Mouse (Mus musculus) heart, adult 2 months (tissue): ENCODE data around the gene Fuca2. TPM values are rescaled to one million over a fixed set of nuclear protein-coding genes. Genes with fewer than 3 reads are reported as not detected.

Experiments used
- DNase-seq, 2 experiments: peaks; one replicate each; pipeline ENCODE4 v3.0.0; 2021
- H3K27ac ChIP-seq: fragments of 200-600 bp; 2 replicates; pipeline ENCODE4 v1.8.1; 2022
- H3K27me3 ChIP-seq: fragments of 200-500 bp; 2 replicates; pipeline ENCODE4 v1.6.1; 2012; ENCODE audit warnings: mild to moderate bottlenecking, low read length, inconsistent platforms, mixed read lengths; ENCODE audit not compliant: control insufficient read depth, insufficient read depth
- H3K36me3 ChIP-seq: fragments of 200-500 bp; 2 replicates; pipeline ENCODE4 v1.6.1; 2012; ENCODE audit warnings: low read length, inconsistent platforms; ENCODE audit not compliant: control insufficient read depth, insufficient read depth
- H3K4me1 ChIP-seq: fragments of 200-500 bp; 2 replicates; pipeline ENCODE4 v1.6.1; 2011; ENCODE audit warnings: low read length; ENCODE audit not compliant: control insufficient read depth, insufficient read depth
- H3K4me3 ChIP-seq: fragments of 200-600 bp; 2 replicates; pipeline ENCODE4 v1.8.1; 2022
- H3K79me2 ChIP-seq: fragments of 200-500 bp; replicated peaks from 2 replicates; pipeline ENCODE4 v1.6.1; 2012; ENCODE audit warnings: mild to moderate bottlenecking, inconsistent platforms, low read length, moderate library complexity, mixed read lengths; ENCODE audit not compliant: control insufficient read depth, insufficient read depth
- H3K9ac ChIP-seq: fragments of 200-500 bp; 2 replicates; pipeline ENCODE4 v1.6.1; 2012; ENCODE audit warnings: low read depth, mild to moderate bottlenecking, control low read depth, inconsistent platforms, low read length, mixed read lengths
- CTCF ChIP-seq: fragments of 200-600 bp; IDR thresholded peaks from 2 replicates; pipeline ENCODE4 v1.8.1; 2022; ENCODE audit warnings: antibody characterized with exemption, mild to moderate bottlenecking, moderate library complexity
- EP300 ChIP-seq: fragments of 200-500 bp; IDR thresholded peaks from 2 replicates; pipeline ENCODE4 v1.6.1; 2011; ENCODE audit warnings: low read depth, low read length, control low read depth; ENCODE audit not compliant: insufficient read depth
- POLR2A ChIP-seq: fragments of 200-500 bp; IDR thresholded peaks from 2 replicates; pipeline ENCODE4 v1.6.1; 2011; ENCODE audit warnings: mild to moderate bottlenecking, low read depth, low read length, control low read depth; ENCODE audit not compliant: insufficient read depth
- WGBS: fragments of 180-500 bp; shearing (Covaris S2); methylation state at CpG from one replicate; pipeline ENCODE4 v1.1.7; 2018; 5-methylcytosine and 5-hydroxymethylcytosine counted together
- intact Hi-C: fragments of 180-260 bp; cut with DNase I; formaldehyde crosslinking; loops from one replicate; pipeline ENCODE4 v1.15.1; 2025
- polyA plus RNA-seq: library from polyadenylated mRNA; depleted of rRNA; stranded (reverse); fragments of >200 nt; gene quantifications from 2 replicates; pipeline ENCODE4 v1.2.3, GENCODE M21; 2012
- total RNA-seq, 2 experiments: library from RNA; stranded (reverse); gene quantifications; 2 replicates each; pipeline ENCODE4 v1.2.3; 2021

Gene Fuca2
- total and polyA plus RNA-seq, 3 experiments, result 86.2 to 207 (median 202) TPM

DNA sequence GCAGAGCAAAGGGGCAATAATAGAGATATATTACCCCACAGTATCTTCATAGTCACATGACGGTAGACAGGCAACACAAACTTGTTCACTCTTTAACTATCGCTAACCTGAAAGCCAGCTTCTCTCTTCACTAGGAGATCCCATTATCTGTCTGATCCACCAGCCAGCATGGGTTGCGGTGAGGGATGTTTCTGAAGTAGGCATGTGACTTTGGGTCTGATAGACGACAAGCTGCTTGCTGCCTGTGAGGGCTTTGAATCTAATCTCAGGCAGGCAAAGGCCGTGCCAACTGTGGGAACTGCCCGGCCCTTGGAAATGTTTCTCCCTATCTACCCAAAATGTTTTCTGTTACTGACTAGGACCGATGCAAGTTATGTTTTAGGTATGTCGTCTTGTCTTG, 3.0 kb downstream of the Fuca2 start:
- Histone ChIP-seq H3K4me1 (no peaks in the 10 kb centered on the region; the same call in none of the 2 replicates), H3K4me3 (peak overlapping the region; percentile 43), H3K36me3 (peaks cover 22% of the 10 kb centered on the region), H3K27me3 (no peaks in the 10 kb centered on the region), H3K9ac (peak overlapping the region; percentile 29; the same call in 1 of the 2 replicates), H3K27ac (peak overlapping the region; percentile 60), H3K79me2 (0 out of 2 replicates have a peak, but pooled peaks cover 2% of the 10 kb centered on the region)
- TF ChIP-seq POLR2A (no peak), EP300 (0 out of 2 replicates have a peak, but pooled peaks have one; percentile 55), CTCF (no peak)
- 54% methylated on average over 8 of the region's 8 CpGs for WGBS
- peak in 1 of 2 experiments; percentile 44 for DNase-seq
- intact Hi-C loops, result loop anchor here (2.0 kb wide), 1 partner anchor 28 kb away; the partner anchor contains the start of gene Phactr2

DNA sequence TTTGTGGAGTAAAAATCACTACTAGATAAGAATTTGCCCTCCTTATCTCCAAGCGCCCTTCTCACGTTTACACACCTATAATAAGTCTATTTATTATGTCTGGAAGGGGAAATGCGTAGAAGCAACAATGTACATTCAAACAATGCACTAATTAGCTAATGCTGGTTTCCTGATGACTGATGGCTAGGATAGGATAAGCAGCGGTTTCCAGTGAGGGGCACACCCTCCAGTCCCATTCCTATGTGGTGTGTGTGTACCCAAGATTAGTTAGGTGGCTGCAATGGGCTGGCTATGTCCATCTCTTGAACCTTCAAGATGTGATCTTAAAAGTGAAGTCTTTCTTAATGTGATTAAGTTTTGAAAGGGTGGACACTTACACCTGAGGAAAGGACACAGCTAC, 22.5 kb downstream of the Fuca2 start:
- H3K36me3 ChIP-seq, result no peaks in the 10 kb centered on the region
- no peaks in the 10 kb centered on the region for H3K79me2 ChIP-seq
- no peaks in the 10 kb centered on the region for H3K27me3 ChIP-seq
- DNase-seq, result no peak
- H3K27ac ChIP-seq, result no peak overlapping the region
- no peak overlapping the region for H3K4me3 ChIP-seq
- H3K9ac ChIP-seq, result no peak overlapping the region
- intact Hi-C loops, result no loop called here
- TF ChIP-seq POLR2A (no peak), CTCF (no peak), EP300 (no peak)
- H3K4me1 ChIP-seq, result no peaks in the 10 kb centered on the region
- WGBS, result 68% methylated on average over 4 of the region's 4 CpGs

DNA sequence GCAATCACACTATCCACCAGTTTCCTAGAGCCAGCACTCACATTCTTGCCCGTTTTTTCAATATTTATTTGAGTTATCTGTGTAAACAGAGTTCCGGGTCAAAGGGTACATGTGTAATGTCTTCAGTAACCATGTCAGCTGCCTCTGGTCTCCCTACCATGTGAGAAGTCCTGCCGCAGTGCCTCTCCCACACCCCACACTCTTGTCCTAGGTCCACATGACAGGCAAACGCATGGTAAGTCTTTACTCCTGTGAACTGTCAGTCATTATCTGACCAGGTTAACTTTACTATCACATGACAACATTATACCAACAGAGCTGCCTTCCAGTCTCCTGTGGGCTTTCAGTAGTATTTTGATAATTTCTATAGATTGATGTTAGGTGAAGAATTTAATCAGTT, 28.8 kb downstream of the Fuca2 start:
- no peak overlapping the region for H3K27ac ChIP-seq
- H3K9ac ChIP-seq, result no peak overlapping the region
- no peak for DNase-seq
- H3K4me1 ChIP-seq, result no peaks in the 10 kb centered on the region
- no peak overlapping the region for H3K4me3 ChIP-seq
- WGBS, result 87% methylated on average over 4 of the region's 4 CpGs
- no peaks in the 10 kb centered on the region for H3K79me2 ChIP-seq
- intact Hi-C loops, result no loop called here
- no peak for TF ChIP-seq EP300
- H3K27me3 ChIP-seq, result no peaks in the 10 kb centered on the region
- H3K36me3 ChIP-seq, result no peaks in the 10 kb centered on the region

DNA sequence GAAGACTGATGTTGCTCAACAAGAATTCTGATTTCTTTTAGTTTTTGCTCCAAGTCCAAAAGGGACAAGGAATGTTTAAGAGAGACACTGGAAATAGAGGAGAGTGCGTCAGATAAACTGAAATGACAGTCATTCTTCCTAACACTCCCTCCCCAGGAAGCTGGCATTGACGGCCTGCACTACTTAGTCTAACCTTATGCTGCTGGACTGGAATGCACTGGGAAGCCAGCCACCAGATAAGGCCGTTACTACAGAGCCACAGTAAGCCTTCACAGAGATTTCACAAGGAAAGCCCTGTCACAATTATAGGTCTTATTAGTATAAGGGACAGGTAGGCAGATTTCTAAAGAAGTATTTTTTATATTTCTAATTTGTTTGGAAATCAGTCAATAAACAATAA, 35.4 kb downstream of the Fuca2 start:
- H3K4me1 ChIP-seq, result no peaks in the 10 kb centered on the region; the same call in 1 of the 2 replicates
- no peak overlapping the region for H3K27ac ChIP-seq
- TF ChIP-seq POLR2A (no peak), EP300 (0 out of 2 replicates have a peak, but pooled peaks have one; percentile 37)
- peaks cover 9% of the 10 kb centered on the region for H3K36me3 ChIP-seq
- peak; percentile 29 to 55 for DNase-seq
- H3K9ac ChIP-seq, result no peak overlapping the region
- no peaks in the 10 kb centered on the region for H3K79me2 ChIP-seq
- WGBS, result 24% methylated on average over 3 of the region's 3 CpGs
- intact Hi-C loops, result no loop called here
- H3K27me3 ChIP-seq, result no peaks in the 10 kb centered on the region
- H3K4me3 ChIP-seq, result no peak overlapping the region

DNA sequence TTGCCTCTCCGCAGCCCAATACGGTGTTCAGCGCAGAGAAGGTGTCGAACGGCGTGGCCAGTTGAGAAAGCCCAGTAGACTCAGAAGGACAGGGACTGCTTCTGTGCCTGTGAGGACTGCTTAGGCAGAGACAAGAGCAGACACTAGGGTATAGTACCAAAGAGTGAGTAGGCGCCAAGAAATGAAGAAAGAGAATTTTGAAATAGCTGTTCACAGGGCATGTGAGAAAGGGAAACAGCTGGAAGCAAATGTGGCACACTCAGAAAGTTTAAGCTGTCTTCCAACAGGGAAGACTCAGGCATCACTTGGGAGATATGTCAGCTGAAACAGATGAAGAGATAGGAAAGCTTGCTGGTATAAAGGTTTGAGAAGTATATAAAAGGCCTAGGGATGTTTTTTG, 37.4 kb downstream of the Fuca2 start:
- no peak for TF ChIP-seq EP300
- TF ChIP-seq POLR2A, result no peak
- TF ChIP-seq CTCF, result no peak
- whole genome bisulfite sequencing, result 98% methylated on average over 7 of the region's 7 CpGs
- no peak overlapping the region for H3K9ac ChIP-seq
- intact Hi-C loops, result no loop called here
- no peak for DNase-seq
- H3K36me3 ChIP-seq, result peaks cover 9% of the 10 kb centered on the region
- no peak overlapping the region for H3K27ac ChIP-seq
- H3K4me3 ChIP-seq, result no peak overlapping the region
- no peaks in the 10 kb centered on the region for H3K79me2 ChIP-seq
- no peaks in the 10 kb centered on the region for H3K27me3 ChIP-seq
- no peaks in the 10 kb centered on the region; the same call in 1 of the 2 replicates for H3K4me1 ChIP-seq

DNA sequence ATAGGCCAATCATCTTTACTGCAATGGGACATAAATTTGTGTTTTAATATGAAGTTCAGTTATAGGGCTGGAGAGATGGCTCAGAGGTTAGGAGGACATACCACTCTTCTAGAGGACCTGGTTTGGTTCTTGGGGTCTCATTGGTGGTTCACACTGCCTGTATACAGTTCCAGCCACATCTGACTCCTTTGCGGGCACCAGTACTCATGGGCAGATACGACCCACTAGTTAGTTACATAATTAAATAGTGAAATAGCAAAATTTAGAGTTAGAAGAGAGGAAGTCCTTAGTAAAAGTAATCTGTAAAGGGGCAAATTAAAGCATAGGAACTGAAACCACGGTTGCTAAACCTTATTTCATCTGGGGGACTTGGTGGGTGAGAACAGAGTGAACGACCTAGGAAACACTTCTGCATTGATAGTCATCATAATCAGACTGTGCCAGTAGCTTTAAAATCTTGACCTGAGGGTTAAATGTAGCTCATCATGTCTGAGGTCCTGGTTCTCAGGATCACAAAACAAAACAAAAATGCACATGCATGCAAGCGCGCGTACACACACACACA, 40.5 kb downstream of the Fuca2 start:
- TF ChIP-seq CTCF (no peak), POLR2A (no peak), EP300 (no peak)
- no peak overlapping the region for H3K9ac ChIP-seq
- H3K36me3 ChIP-seq, result peaks cover 6% of the 10 kb centered on the region
- H3K27ac ChIP-seq, result no peak overlapping the region
- no peak overlapping the region for H3K4me3 ChIP-seq
- no peaks in the 10 kb centered on the region; the same call in 1 of the 2 replicates for H3K4me1 ChIP-seq
- DNase-seq, result no peak
- intact Hi-C loops, result no loop called here
- no peaks in the 10 kb centered on the region for H3K79me2 ChIP-seq
- WGBS, result 87% methylated on average over 7 of the region's 7 CpGs
- H3K27me3 ChIP-seq, result no peaks in the 10 kb centered on the region
